Mouse (Mus musculus): ENCODE measurements around the gene Irgq. TPM values are rescaled to one million over a fixed set of nuclear protein-coding genes. Genes with fewer than 3 reads are reported as not detected.

The Irgq gene
- polyA plus RNA-seq, 1 experiment, result 12.3 TPM

- Histone ChIP-seq H3K27me3 (ENCODE audit: control insufficient read depth, insufficient read depth, low read length) (no peaks in the 10 kb centered on the region), H3K4me1 (ENCODE audit: control insufficient read depth, insufficient read depth, insufficient read length, low read length) (peaks cover 9% of the 10 kb centered on the region), H3K36me3 (ENCODE audit: control insufficient read depth, insufficient read depth, low read length) (peaks cover 2% of the 10 kb centered on the region; the same call in 1 of the 2 replicates), H3K4me3 (ENCODE audit: low read depth, low read length) (no peak overlapping the region), H3K27ac (ENCODE audit: insufficient read depth, low read depth, low read length) (no peak overlapping the region)
- 42% methylated on average over 12 of the region's 12 CpGs for WGBS
- no peak for TF ChIP-seq POLR2A (IDR thresholded peaks at IDR 0.05; ENCODE audit: low read depth, low read length)
- TF ChIP-seq CTCF (IDR thresholded peaks at IDR 0.05; ENCODE audit: extremely low read depth, insufficient read length, insufficient replicate concordance, low read depth, low read length), result no peak
These were observed 43.8 kb downstream of the Irgq start for GRCm38 (mm10) chr7:24574224-24574796.

GRCm38 (mm10) chr7:24577811-24578210, 47.3 kb downstream of the Irgq start:
- H3K4me1 ChIP-seq (ENCODE audit: control insufficient read depth, insufficient read depth, insufficient read length, low read length), result peaks cover 9% of the 10 kb centered on the region
- TF ChIP-seq CTCF (IDR thresholded peaks at IDR 0.05; ENCODE audit: extremely low read depth, insufficient read length, insufficient replicate concordance, low read depth, low read length) (no peak), POLR2A (IDR thresholded peaks at IDR 0.05; ENCODE audit: low read depth, low read length) (no peak)
- 92% methylated on average over 10 of the region's 10 CpGs for WGBS
- H3K4me3 ChIP-seq (ENCODE audit: low read depth, low read length), result no peak overlapping the region
- no peaks in the 10 kb centered on the region for H3K36me3 ChIP-seq (ENCODE audit: control insufficient read depth, insufficient read depth, low read length)
- no peaks in the 10 kb centered on the region for H3K27me3 ChIP-seq (ENCODE audit: control insufficient read depth, insufficient read depth, low read length)
- H3K27ac ChIP-seq (ENCODE audit: insufficient read depth, low read depth, low read length), result no peak overlapping the region

GRCm38 (mm10) chr7:24584876-24585275, 54.4 kb downstream of the Irgq start:
- Histone ChIP-seq H3K27ac (ENCODE audit: insufficient read depth, low read depth, low read length) (no peak overlapping the region), H3K4me1 (ENCODE audit: control insufficient read depth, insufficient read depth, insufficient read length, low read length) (peaks cover 15% of the 10 kb centered on the region), H3K27me3 (ENCODE audit: control insufficient read depth, insufficient read depth, low read length) (no peaks in the 10 kb centered on the region), H3K4me3 (ENCODE audit: low read depth, low read length) (no peak overlapping the region), H3K36me3 (ENCODE audit: control insufficient read depth, insufficient read depth, low read length) (no peaks in the 10 kb centered on the region)
- TF ChIP-seq POLR2A (IDR thresholded peaks at IDR 0.05; ENCODE audit: low read depth, low read length), result no peak
- 91% methylated on average over 6 of the region's 6 CpGs for WGBS

- H3K4me3 ChIP-seq (ENCODE audit: low read depth, low read length), result no peak overlapping the region
- no peaks in the 10 kb centered on the region for H3K36me3 ChIP-seq (ENCODE audit: control insufficient read depth, insufficient read depth, low read length)
- H3K27ac ChIP-seq (ENCODE audit: insufficient read depth, low read depth, low read length), result no peak overlapping the region
- 67% methylated on average over 16 of the region's 16 CpGs for WGBS
- peaks cover 15% of the 10 kb centered on the region for H3K4me1 ChIP-seq (ENCODE audit: control insufficient read depth, insufficient read depth, insufficient read length, low read length)
- no peak for TF ChIP-seq POLR2A (IDR thresholded peaks at IDR 0.05; ENCODE audit: low read depth, low read length)
- no peaks in the 10 kb centered on the region for H3K27me3 ChIP-seq (ENCODE audit: control insufficient read depth, insufficient read depth, low read length)
These were observed 55.5 kb downstream of the Irgq start for GRCm38 (mm10) chr7:24585995-24586394.

- H3K4me1 ChIP-seq (ENCODE audit: control insufficient read depth, insufficient read depth, insufficient read length, low read length), result peaks cover 20% of the 10 kb centered on the region
- 8% methylated on average over 8 of the region's 8 CpGs for WGBS
- no peak overlapping the region for H3K27ac ChIP-seq (ENCODE audit: insufficient read depth, low read depth, low read length)
- TF ChIP-seq CTCF (IDR thresholded peaks at IDR 0.05; ENCODE audit: extremely low read depth, insufficient read length, insufficient replicate concordance, low read depth, low read length), result no peak
- TF ChIP-seq POLR2A (IDR thresholded peaks at IDR 0.05; ENCODE audit: low read depth, low read length), result no peak
- no peaks in the 10 kb centered on the region for H3K36me3 ChIP-seq (ENCODE audit: control insufficient read depth, insufficient read depth, low read length)
- no peaks in the 10 kb centered on the region for H3K27me3 ChIP-seq (ENCODE audit: control insufficient read depth, insufficient read depth, low read length)
- no peak overlapping the region for H3K4me3 ChIP-seq (ENCODE audit: low read depth, low read length)
These were observed 56.3 kb downstream of the Irgq start for GRCm38 (mm10) chr7:24586828-24587227.

- H3K4me3 ChIP-seq (ENCODE audit: low read depth, low read length), result peak within 1 kb of the TSS; percentile 54
- 15% methylated on average over 30 of the region's 30 CpGs for WGBS
- H3K36me3 ChIP-seq (ENCODE audit: control insufficient read depth, insufficient read depth, low read length), result no peaks in the 10 kb centered on the region
- H3K27ac ChIP-seq (ENCODE audit: insufficient read depth, low read depth, low read length), result peak within 1 kb of the TSS; percentile 69
- H3K27me3 ChIP-seq (ENCODE audit: control insufficient read depth, insufficient read depth, low read length), result no peaks in the 10 kb centered on the region
- peaks cover 26% of the 10 kb centered on the region for H3K4me1 ChIP-seq (ENCODE audit: control insufficient read depth, insufficient read depth, insufficient read length, low read length)
- TF ChIP-seq CTCF (IDR thresholded peaks at IDR 0.05; ENCODE audit: extremely low read depth, insufficient read length, insufficient replicate concordance, low read depth, low read length) (no peak), POLR2A (IDR thresholded peaks at IDR 0.05; ENCODE audit: low read depth, low read length) (no peak)
These were observed 57.0 kb downstream of the Irgq start, which contains the start of the genes Ethe1 and Zfp575 for GRCm38 (mm10) chr7:24587330-24588105. Gene Ethe1 (plus strand): TSS chr7:24587543. Gene Zfp575 (minus strand): TSS chr7:24587641.

Other genes with a start within 250 kb of the Irgq start
- gene Zfp61, start 229.5 kb upstream of the Irgq start, polyA plus RNA-seq (2012; rRNA removed), result 1.1 and 1.5 TPM in 2 replicates
- 0.84 and 1.5 TPM in 2 replicates for gene Zfp94, start 214.0 kb upstream of the Irgq start, polyA plus RNA-seq (2012; rRNA removed)
- gene Tescl, start 196.8 kb upstream of the Irgq start, polyA plus RNA-seq (2012; rRNA removed), result 0.15 TPM in 1 of 2 replicates, not detected in the other
- 0.06 TPM in 1 of 2 replicates, not detected in the other for gene Lypd5, start 181.5 kb upstream of the Irgq start, polyA plus RNA-seq (2012; rRNA removed)
- gene Kcnn4, start 160.4 kb upstream of the Irgq start, polyA plus RNA-seq (2012; rRNA removed), result 61.9 and 95.5 TPM in 2 replicates
- gene Smg9, start 131.1 kb upstream of the Irgq start, polyA plus RNA-seq (2012; rRNA removed), result 29.9 and 54.2 TPM in 2 replicates
- gene Irgc1, start 78.4 kb upstream of the Irgq start, polyA plus RNA-seq (2012; rRNA removed), result 0.05 and 0.37 TPM in 2 replicates
- 9.9 and 15.8 TPM in 2 replicates for gene Plaur, start 68.2 kb upstream of the Irgq start, polyA plus RNA-seq (2012; rRNA removed)
- 2.9 and 4.7 TPM in 2 replicates for gene Cadm4, start 48.7 kb upstream of the Irgq start, polyA plus RNA-seq (2012; rRNA removed)
- 6.4 and 15.7 TPM in 2 replicates for gene Zfp428, start 23.7 kb upstream of the Irgq start, polyA plus RNA-seq (2012; rRNA removed)
- gene AC161166.1, start 18.2 kb upstream of the Irgq start, polyA plus RNA-seq (2012; rRNA removed), result not detected in 2 replicates
- 0.13 TPM in 1 of 2 replicates, not detected in the other for gene Pinlyp, start 15.4 kb downstream of the Irgq start, polyA plus RNA-seq (2012; rRNA removed)
- 12.3 and 24.7 TPM in 2 replicates for gene Xrcc1, start 15.6 kb downstream of the Irgq start, polyA plus RNA-seq (2012; rRNA removed)
- 44.2 and 47.3 TPM in 2 replicates for gene Ethe1, start 56.9 kb downstream of the Irgq start, polyA plus RNA-seq (2012; rRNA removed)
- 0.62 and 0.79 TPM in 2 replicates for gene Zfp575, start 57.0 kb downstream of the Irgq start, polyA plus RNA-seq (2012; rRNA removed)
- 2.3 and 7.5 TPM in 2 replicates for gene Phldb3, start 80.1 kb downstream of the Irgq start, polyA plus RNA-seq (2012; rRNA removed)
- gene Lypd3, start 105.9 kb downstream of the Irgq start, polyA plus RNA-seq (2012; rRNA removed), result 0.42 and 0.70 TPM in 2 replicates
- not detected in 2 replicates for gene Tex101, start 146.0 kb downstream of the Irgq start, polyA plus RNA-seq (2012; rRNA removed)
- not detected in 2 replicates for gene BC049730, start 178.6 kb downstream of the Irgq start, polyA plus RNA-seq (2012; rRNA removed)
- not detected in 2 replicates for gene Gm4763, start 196.2 kb downstream of the Irgq start, polyA plus RNA-seq (2012; rRNA removed)
- gene Cd177, start 229.6 kb downstream of the Irgq start, polyA plus RNA-seq (2012; rRNA removed), result 3.3 TPM in 2 replicates
- gene Ceacam10, start 246.5 kb downstream of the Irgq start, polyA plus RNA-seq (2012; rRNA removed), result 2.5 and 4.2 TPM in 2 replicates

Data from small intestine, adult 2 months (tissue).